Mouse (Mus musculus) layer of hippocampus, adult 2 months (tissue): ENCODE measurements at regions not wholly inside any gene's neighbourhood (a gene's known extent, or its start where the extent isn't known, plus 50 kb on each side); places are given as distances from the start of the nearest gene placed in this dataset.

ENCODE experiments used
- DNase-seq, 2 experiments: peaks; one replicate each; pipeline ENCODE4 v3.0.0; 2022; ENCODE audit warnings: low spot score in 2 of 2
- H3K27ac ChIP-seq: fragments of 200-600 bp; 2 replicates; pipeline ENCODE4 v1.8.1; 2022
- H3K4me3 ChIP-seq: fragments of 200-600 bp; 2 replicates; pipeline ENCODE4 v1.8.1; 2022; ENCODE audit warnings: mild to moderate bottlenecking
- CTCF ChIP-seq: fragments of 200-600 bp; conservative IDR thresholded peaks from 2 replicates; pipeline ENCODE4 v1.8.1; 2022; ENCODE audit warnings: antibody characterized with exemption, mild to moderate bottlenecking, moderate library complexity

DNA sequence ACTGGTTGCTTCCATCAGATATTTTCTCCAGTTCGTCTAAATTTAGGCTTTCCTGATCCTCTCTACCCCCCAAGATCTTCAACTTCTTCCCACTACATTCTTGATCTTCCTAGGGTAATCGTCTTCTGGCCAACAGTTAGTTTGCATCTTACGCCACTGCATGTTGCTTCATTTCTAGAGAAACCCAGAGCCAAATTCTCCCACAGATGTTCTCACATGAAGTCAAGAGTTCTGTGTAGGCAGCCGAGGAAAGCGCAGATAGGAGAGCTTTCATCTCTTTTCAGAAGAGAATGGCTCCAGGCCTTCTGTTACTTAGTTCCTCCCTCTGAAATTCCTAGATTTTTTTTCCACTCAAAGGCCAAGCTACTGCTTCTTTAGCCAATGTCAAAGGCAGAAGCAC lies 179.9 kb downstream of the Fgf10 start:
- no peak overlapping the region for H3K4me3 ChIP-seq
- H3K27ac ChIP-seq, result no peak overlapping the region
- no peak for TF ChIP-seq CTCF
- no peak for DNase-seq

DNA sequence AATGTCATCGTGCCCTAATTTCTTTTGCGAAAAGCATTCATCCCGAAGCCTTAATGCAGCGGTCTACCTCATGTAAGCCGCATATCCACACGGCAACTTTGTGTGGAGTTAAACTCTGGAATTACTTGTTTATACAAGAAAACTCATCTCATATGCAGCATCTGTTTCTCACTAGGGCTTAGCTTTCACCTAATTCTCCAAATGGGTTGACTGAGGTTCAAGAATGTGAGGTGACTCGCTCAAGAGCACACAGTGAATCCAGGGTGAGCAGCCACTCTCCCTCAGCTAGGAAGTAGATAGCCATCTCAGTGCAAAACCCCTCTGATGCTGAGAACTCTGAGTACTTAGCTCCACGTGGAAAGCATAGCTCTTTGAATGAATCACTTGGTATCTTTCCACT lies 181.1 kb downstream of the Fgf10 start:
- H3K4me3 ChIP-seq, result no peak overlapping the region
- TF ChIP-seq CTCF, result no peak

DNA sequence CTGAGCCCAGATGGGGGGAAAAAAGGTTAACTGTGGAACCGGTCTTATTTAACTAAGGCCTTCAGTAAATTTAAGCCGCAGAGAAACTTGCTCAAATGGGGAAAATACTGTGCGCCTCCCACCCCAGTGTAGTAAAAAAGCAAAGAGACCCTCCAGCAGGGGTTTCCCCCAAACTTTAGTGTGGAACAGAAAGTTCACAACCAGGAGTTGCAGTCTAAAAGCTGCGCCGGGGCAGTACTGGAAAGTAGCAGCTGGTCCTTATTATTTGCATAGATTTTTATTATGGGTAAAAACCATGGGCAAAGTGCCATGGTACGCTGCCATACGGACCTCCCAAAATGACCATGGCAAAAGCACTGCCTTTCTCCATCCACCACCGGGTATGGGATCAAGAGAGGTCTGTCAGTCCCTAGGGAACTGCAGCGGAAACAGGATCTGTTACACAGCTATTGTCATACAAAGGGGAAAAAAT lies 216.8 kb downstream of the Fgf10 start:
- TF ChIP-seq CTCF, result no peak
- H3K4me3 ChIP-seq, result no peak overlapping the region
- DNase-seq, result no peak

More for the DNA sequence above, 181.1 kb downstream of the Fgf10 start:
- DNase-seq, result no peak
- H3K27ac ChIP-seq, result no peak overlapping the region

DNA sequence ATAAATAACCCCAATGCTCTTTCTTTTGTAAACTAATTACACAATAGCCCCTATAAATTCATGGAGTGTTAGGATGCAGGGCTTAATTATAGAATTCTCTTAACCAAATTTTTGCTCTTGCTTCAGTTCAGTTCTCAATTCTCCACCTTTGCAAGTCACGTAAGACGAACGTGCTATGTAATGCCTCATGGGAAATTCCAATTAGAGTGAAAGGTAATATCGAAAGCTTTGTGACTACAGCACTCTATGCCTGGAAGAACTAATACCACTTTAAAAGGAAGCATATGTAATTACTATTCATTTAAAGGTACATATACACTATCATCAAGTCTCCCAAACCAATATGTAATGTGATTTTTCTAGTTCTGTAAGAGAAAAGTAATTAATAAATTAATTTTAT lies 225.5 kb downstream of the Fgf10 start:
- DNase-seq, result no peak
- Histone ChIP-seq H3K4me3 (no peak overlapping the region), H3K27ac (no peak overlapping the region)
- TF ChIP-seq CTCF, result no peak

More for the DNA sequence above, 216.8 kb downstream of the Fgf10 start:
- no peak overlapping the region for H3K27ac ChIP-seq

DNA sequence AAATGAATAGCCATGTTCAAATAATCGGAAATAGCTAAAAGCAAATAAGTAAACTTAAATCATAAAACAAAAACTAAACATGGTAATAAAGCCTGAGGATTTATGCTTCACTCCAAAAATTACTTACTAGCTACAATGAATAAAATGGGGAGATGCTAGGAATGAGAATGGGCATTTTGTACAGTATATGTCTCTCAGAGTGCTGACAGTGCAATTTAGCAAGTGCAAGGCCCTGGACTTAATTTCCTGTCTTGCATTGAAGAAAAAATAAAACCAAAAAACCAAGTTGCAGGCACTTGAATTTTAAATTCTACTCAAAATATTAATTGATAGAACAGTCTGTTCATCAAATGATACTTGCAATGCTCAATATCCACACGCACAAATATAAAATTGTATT lies 232.4 kb downstream of the Fgf10 start:
- DNase-seq, result no peak
- no peak overlapping the region for H3K4me3 ChIP-seq
- H3K27ac ChIP-seq, result no peak overlapping the region
- no peak for TF ChIP-seq CTCF

DNA sequence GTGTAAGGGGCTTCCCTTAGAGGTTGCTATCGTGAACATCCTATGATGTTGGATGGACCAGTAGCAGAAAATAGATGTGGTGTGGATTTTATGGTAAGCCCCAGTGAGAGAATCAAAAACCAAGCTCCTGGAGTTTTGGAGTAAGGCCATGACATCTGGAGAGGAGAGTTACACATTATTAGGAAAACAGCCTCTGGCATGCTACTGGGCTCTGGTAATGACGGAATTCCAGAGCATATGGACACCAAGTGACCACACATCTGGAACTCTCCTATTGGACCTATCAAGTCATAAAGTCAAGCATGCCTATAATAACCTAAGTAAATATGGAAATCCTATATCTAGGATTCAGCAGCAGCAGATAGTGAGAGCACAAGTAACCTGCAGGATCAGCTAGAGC lies 240.8 kb downstream of the Fgf10 start:
- DNase-seq, result no peak
- Histone ChIP-seq H3K4me3 (no peak overlapping the region), H3K27ac (no peak overlapping the region)
- TF ChIP-seq CTCF, result no peak

DNA sequence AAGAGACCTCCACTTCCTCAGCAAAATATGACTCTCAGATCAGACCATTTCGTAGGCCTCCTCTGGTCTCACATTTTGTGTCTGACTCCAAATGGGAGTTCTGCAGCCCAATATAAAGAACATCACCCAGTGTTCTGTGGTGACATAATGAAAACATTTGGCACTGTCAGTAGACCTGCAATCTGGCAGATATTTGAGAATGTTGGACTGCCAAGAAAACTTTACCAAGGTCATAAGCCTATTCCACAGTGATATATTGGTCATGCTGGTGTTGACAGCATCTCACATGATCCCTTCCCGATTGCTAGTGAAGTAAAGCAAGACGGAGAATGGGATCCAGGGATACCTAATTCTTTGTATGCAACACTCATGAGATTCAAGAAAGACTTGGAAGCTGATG lies 271.2 kb downstream of the Fgf10 start:
- DNase-seq, result no peak
- no peak overlapping the region for H3K27ac ChIP-seq
- no peak for TF ChIP-seq CTCF
- no peak overlapping the region for H3K4me3 ChIP-seq

DNA sequence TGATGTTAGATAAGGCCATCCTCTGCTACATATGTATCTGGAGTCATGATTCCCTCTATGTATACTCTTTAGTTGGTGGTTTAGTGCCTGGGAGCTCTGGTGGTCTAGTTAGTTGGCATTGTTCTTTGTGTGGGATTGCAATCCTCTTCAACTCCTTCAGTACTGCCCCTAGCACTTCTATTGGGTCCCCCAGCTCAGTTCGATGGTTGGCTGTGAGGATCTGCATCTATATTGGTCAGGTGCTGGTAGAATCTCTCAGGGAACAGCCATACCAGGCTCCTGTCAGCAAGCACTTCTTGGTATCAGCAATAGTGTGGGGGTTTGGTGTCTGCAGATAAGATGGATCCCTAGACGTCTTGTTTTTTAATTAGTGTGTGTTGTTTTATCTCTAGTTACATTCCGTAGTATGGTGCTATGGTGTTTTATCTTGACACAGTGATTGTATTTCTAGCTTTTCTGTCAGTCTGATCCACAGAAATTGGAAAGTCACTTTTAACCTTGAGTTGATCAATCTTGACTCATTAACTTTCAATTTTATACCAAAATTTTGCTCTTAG lies 296.6 kb downstream of the Fgf10 start:
- no peak for TF ChIP-seq CTCF
- no peak overlapping the region for H3K27ac ChIP-seq
- no peak for DNase-seq
- H3K4me3 ChIP-seq, result no peak overlapping the region

DNA sequence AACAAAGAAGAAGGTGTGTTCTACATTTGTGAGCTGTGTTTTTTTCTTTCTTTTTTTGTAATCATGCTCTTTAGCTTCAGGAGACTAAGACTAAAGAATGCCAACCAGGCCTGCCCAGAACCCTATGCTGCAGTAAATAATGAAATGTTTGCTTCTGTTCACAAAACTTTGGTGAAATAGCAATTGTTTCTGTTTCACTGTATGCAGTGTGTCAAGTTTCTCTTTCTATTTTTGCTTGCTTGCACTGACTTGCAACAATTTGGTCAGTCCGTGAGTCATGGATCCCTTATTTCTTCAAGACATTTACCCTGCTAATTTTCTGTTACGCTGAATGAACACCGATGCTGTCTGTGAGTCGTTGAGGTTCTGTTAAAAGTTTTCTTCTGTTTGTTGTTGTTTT lies 298.1 kb downstream of the Fgf10 start:
- no peak for TF ChIP-seq CTCF
- no peak overlapping the region for H3K27ac ChIP-seq

DNA sequence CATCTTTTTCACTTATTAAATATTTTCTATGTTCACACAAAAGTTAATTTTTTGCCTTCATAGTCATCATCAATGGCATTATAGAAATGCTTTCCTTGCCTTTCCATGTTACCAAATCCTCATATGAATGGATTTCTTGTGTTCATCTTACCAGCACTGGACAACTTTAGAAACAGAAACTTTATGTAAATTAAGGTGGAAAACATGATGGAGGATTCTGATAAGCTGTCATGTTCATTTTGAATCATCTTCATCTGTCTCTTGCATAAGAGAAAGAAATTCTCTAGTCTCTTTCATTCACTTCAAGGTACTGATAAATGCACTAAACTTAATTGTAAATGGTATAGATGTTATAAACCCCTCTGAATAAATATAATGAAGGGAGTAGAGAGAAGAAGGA lies 305.4 kb downstream of the Fgf10 start:
- TF ChIP-seq CTCF, result no peak
- Histone ChIP-seq H3K4me3 (no peak overlapping the region), H3K27ac (no peak overlapping the region)
- no peak for DNase-seq

More for the DNA sequence above, 298.1 kb downstream of the Fgf10 start:
- H3K4me3 ChIP-seq, result no peak overlapping the region
- DNase-seq, result no peak

DNA sequence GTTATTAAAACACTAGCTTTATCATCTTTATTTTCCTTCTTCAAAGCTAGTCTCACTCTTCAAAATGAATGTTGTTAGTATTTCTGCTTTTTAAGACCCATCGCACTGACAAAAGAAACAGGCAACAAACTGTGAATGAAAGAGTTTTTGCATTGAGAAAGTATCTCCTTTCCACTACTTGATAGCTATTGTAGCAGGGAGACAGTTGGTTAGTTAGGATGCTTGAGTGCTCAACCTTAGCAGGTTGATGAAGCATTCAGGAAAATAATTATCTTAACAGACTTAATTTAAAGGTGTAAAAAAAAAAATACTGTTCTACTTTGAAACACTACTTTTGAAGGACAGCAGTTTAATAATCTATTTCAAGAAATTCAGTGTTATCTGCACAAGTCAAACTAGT lies 305.9 kb downstream of the Fgf10 start:
- no peak for TF ChIP-seq CTCF
- no peak overlapping the region for H3K4me3 ChIP-seq
- DNase-seq, result no peak
- no peak overlapping the region for H3K27ac ChIP-seq

DNA sequence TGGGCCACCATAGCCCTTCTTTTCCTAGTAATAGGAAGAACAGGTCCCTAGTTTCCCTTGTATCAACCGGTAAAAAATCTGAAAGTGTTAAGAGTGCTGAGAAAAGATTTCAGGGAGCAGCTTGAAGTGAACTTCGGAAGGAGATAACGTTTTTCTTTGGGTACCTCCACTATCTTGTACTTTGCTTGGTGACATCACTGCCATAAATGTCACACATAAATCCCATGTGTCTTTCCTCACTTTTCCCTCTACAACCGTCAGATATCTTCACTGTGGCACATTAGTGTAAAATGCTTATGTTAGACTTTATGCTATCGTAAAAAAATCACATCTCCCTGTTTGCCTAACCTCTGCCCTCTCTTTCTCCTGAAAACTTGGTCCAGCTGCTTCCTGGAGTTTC lies 309.9 kb downstream of the Fgf10 start:
- H3K27ac ChIP-seq, result no peak overlapping the region
- no peak overlapping the region for H3K4me3 ChIP-seq
- no peak for TF ChIP-seq CTCF
- DNase-seq, result no peak

DNA sequence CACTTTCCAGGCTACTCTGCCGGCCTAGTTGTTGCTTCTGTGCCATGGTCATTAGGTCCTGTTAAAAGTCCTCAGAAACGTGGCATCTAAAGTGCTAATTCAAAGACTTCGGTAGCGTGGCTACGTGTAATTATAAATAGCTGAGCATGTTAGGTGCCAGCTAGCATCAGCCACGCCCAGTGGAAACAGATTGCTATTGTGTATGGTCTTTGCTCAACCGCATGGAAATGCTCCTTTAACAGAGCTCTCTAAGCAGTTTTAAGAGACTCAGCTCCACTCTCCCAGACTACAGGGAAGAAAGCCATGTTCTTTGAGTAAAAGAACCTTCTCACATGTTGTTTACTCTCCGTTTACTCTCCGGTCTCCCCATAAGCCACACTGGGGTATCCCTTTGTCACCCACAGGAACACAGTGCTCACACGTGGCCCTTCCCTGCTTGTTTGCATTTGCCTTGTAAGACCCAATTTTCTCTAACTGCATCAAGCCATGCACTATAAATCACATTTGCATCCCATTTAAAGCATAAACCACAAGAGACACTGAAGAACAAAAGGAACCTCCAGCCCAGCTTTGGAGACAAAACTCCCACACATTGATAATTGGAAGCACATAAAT lies 311.7 kb downstream of the Fgf10 start:
- no peak for DNase-seq
- TF ChIP-seq CTCF, result no peak
- Histone ChIP-seq H3K27ac (no peak overlapping the region), H3K4me3 (no peak overlapping the region)

DNA sequence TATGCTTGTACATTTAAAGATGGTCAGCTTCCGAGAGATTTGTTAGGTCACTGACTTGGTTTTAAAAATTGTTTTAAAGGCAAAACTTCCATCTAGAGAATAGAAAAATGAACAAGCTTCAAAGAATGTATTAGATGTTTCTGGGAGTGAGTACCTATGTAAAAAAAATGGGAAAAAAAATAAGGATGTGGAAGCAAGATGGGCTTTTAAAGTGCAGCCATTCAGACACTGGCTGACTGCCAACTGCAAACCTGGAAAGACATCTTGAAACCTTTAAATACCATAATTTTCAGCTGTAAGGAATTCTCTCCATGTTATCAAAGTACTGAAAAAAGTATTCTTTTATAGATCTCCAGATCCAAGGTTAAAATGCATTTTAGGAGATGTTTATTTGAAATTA lies 315.7 kb downstream of the Fgf10 start:
- Histone ChIP-seq H3K4me3 (no peak overlapping the region), H3K27ac (no peak overlapping the region)
- TF ChIP-seq CTCF, result no peak
- DNase-seq, result no peak
